Mouse (Mus musculus) heart, postnatal 10 days (tissue): ENCODE results near the gene Ankrd28. TPM values are rescaled to one million over a fixed set of nuclear protein-coding genes. Genes with fewer than 3 reads are reported as not detected.

Experiments
- DNase-seq, 2 experiments: peaks; one replicate each; pipeline ENCODE4 v3.0.0; 2021
- intact Hi-C: fragments of 180-260 bp; cut with DNase I; formaldehyde crosslinking; loops from one replicate; pipeline ENCODE4 v1.15.1; 2025
- total RNA-seq, 2 experiments: library from RNA; stranded (reverse); gene quantifications; 2 replicates each; pipeline ENCODE4 v1.2.3; 2021

Ankrd28 gene
- total RNA-seq, 2 experiments from 2014 or later = 40.8 to 41.0 TPM

GRCm38 (mm10) chr14:31654816-31655215 lies 175.6 kb downstream of the Ankrd28 start:
- DNase-seq = no peak

GRCm38 (mm10) chr14:31653101-31653875 lies 177.2 kb downstream of the Ankrd28 start:
- no peak for DNase-seq
- intact Hi-C loops = no loop called here

More at GRCm38 (mm10) chr14:31654816-31655215, 175.6 kb downstream of the Ankrd28 start:
- intact Hi-C loops = loop anchor here (5.0 kb wide), 2 partner anchors 287 to 377 kb away; no protein-coding TSS in a partner anchor

GRCm38 (mm10) chr14:31652624-31653023 lies 177.8 kb downstream of the Ankrd28 start:
- intact Hi-C loops = no loop called here
- DNase-seq = no peak

- no peak for DNase-seq
- intact Hi-C loops = no loop called here
Measured at GRCm38 (mm10) chr14:31652106-31652505, 178.3 kb downstream of the Ankrd28 start.

GRCm38 (mm10) chr14:31651206-31651605 lies 179.2 kb downstream of the Ankrd28 start:
- intact Hi-C loops = no loop called here
- DNase-seq = no peak

GRCm38 (mm10) chr14:31650347-31650746 lies 180.1 kb downstream of the Ankrd28 start:
- intact Hi-C loops = no loop called here
- no peak for DNase-seq

Other genes starting within 250 kb of the Ankrd28 start
- gene Colq, start 239.3 kb downstream of the Ankrd28 start, total RNA-seq = 1 to 10 TPM; 5.3 to 9.6 TPM
- 1 to 10 TPM in 1 of 2 experiments, not detected in 1; 1.1 TPM for gene Gm49387, start 189.8 kb downstream of the Ankrd28 start, total RNA-seq
- 10 to 100 TPM; 14.5 to 15.0 TPM for gene Btd, start 189.6 kb downstream of the Ankrd28 start, total RNA-seq
- 10 to 100 TPM; 13.5 to 13.9 TPM for gene Hacl1, start 189.4 kb downstream of the Ankrd28 start, total RNA-seq
- 10 to 100 TPM; 11.6 to 13.0 TPM for gene Galnt15, start 198.3 kb upstream of the Ankrd28 start, total RNA-seq